Mouse (Mus musculus) forebrain, embryonic 12.5 days (tissue): Measurements from ENCODE around the gene Sh3glb1. TPM values are rescaled to one million over a fixed set of nuclear protein-coding genes. Genes with fewer than 3 reads are reported as not detected.

Experiments
- ATAC-seq: fragments of 200-750 bp; cut with Nextera tagmentation; 2 replicates; pipeline ENCODE4 v1.8.0; 2017; ENCODE audit warnings: moderate TSS enrichment; ENCODE audit not compliant: low FRiP score
- H3K27ac ChIP-seq: fragments of 300-500 bp; sonication (generic); 2 replicates; pipeline ENCODE4 v1.5.1; 2016; ENCODE audit warnings: mild to moderate bottlenecking
- H3K27me3 ChIP-seq: fragments of 300-500 bp; sonication (generic); 2 replicates; pipeline ENCODE4 v1.6.1; 2016; ENCODE audit warnings: mild to moderate bottlenecking
- H3K36me3 ChIP-seq: fragments of 300-500 bp; sonication (generic); replicated peaks from 2 replicates; pipeline ENCODE4 v1.6.1; 2016; ENCODE audit warnings: mild to moderate bottlenecking
- H3K4me1 ChIP-seq: fragments of 300-500 bp; sonication (generic); 2 replicates; pipeline ENCODE4 v1.6.1; 2016
- H3K4me2 ChIP-seq: fragments of 300-500 bp; sonication (generic); 2 replicates; pipeline ENCODE4 v1.6.1; 2016; ENCODE audit warnings: mild to moderate bottlenecking, moderate library complexity
- H3K4me3 ChIP-seq: fragments of 300-500 bp; sonication (generic); replicated peaks from 2 replicates; pipeline ENCODE4 v1.5.1; 2016; ENCODE audit warnings: mild to moderate bottlenecking
- H3K9ac ChIP-seq: fragments of 300-500 bp; sonication (generic); 2 replicates; pipeline ENCODE4 v1.6.1; 2016; ENCODE audit warnings: mild to moderate bottlenecking
- H3K9me3 ChIP-seq: fragments of 300-500 bp; sonication (generic); 2 replicates; pipeline ENCODE4 v1.6.1; 2016
- WGBS: fragments of 180-500 bp; shearing (Covaris S2); methylation state at CpG from one replicate; pipeline ENCODE4 v1.1.7; 2016; 5-methylcytosine and 5-hydroxymethylcytosine counted together
- polyA plus RNA-seq: library from polyadenylated mRNA; unstranded; fragments of >200 nt; fragmentation: Nextera tagmentation; extraction: Ambion mirVana; gene quantifications from 2 replicates; pipeline ENCODE4 v1.2.1, GENCODE M21; 2016

Gene Sh3glb1
- polyA plus RNA-seq, 1 experiment from 2014 or later = 93.6 TPM

GRCm38 (mm10) chr3:144681542-144681941 is 38.6 kb downstream of the Sh3glb1 start:
- H3K4me3 ChIP-seq = no peak overlapping the region
- H3K9me3 ChIP-seq = no peaks in the 10 kb centered on the region
- H3K4me1 ChIP-seq = no peaks in the 10 kb centered on the region
- H3K9ac ChIP-seq = no peak overlapping the region
- no peak overlapping the region for H3K27ac ChIP-seq
- ATAC-seq = no peak
- H3K36me3 ChIP-seq = 0 out of 2 replicates have a peak, but pooled peaks cover under 1% of the 10 kb centered on the region
- H3K27me3 ChIP-seq = no peaks in the 10 kb centered on the region
- H3K4me2 ChIP-seq = no peak overlapping the region
- WGBS = 76% methylated on average over 5 of the region's 5 CpGs

GRCm38 (mm10) chr3:144679701-144680159 is 40.4 kb downstream of the Sh3glb1 start:
- no peaks in the 10 kb centered on the region for H3K9me3 ChIP-seq
- no peak for ATAC-seq
- H3K36me3 ChIP-seq = no peaks in the 10 kb centered on the region
- H3K4me3 ChIP-seq = no peak overlapping the region
- H3K27me3 ChIP-seq = no peaks in the 10 kb centered on the region
- H3K4me1 ChIP-seq = no peaks in the 10 kb centered on the region
- no peak overlapping the region for H3K9ac ChIP-seq
- H3K4me2 ChIP-seq = no peak overlapping the region
- no peak overlapping the region for H3K27ac ChIP-seq
- WGBS = 80% methylated on average over 8 of the region's 8 CpGs

- 81% methylated on average over 4 of the region's 4 CpGs for WGBS
- Histone ChIP-seq H3K27me3 (no peaks in the 10 kb centered on the region), H3K4me2 (no peak overlapping the region), H3K9me3 (no peaks in the 10 kb centered on the region), H3K36me3 (no peaks in the 10 kb centered on the region), H3K4me1 (no peaks in the 10 kb centered on the region), H3K27ac (no peak overlapping the region), H3K4me3 (no peak overlapping the region), H3K9ac (no peak overlapping the region)
- no peak for ATAC-seq
Observed at GRCm38 (mm10) chr3:144679137-144679536, 41.0 kb downstream of the Sh3glb1 start.

- Histone ChIP-seq H3K4me2 (no peak overlapping the region), H3K9me3 (no peaks in the 10 kb centered on the region), H3K27me3 (no peaks in the 10 kb centered on the region), H3K9ac (no peak overlapping the region), H3K27ac (no peak overlapping the region), H3K36me3 (no peaks in the 10 kb centered on the region), H3K4me1 (no peaks in the 10 kb centered on the region), H3K4me3 (no peak overlapping the region)
- no peak for ATAC-seq
- 95% methylated on average over 6 of the region's 6 CpGs for WGBS
Observed at GRCm38 (mm10) chr3:144677751-144678150, 42.4 kb downstream of the Sh3glb1 start.

- 93% methylated on average over 9 of the region's 9 CpGs for WGBS
- Histone ChIP-seq H3K27ac (no peak overlapping the region), H3K36me3 (no peaks in the 10 kb centered on the region), H3K4me1 (no peaks in the 10 kb centered on the region), H3K4me2 (no peak overlapping the region), H3K4me3 (no peak overlapping the region), H3K27me3 (no peaks in the 10 kb centered on the region), H3K9me3 (no peaks in the 10 kb centered on the region), H3K9ac (no peak overlapping the region)
- no peak for ATAC-seq
Observed at GRCm38 (mm10) chr3:144676249-144676648, 43.9 kb downstream of the Sh3glb1 start.

GRCm38 (mm10) chr3:144672016-144672415 is 48.1 kb downstream of the Sh3glb1 start:
- Histone ChIP-seq H3K27me3 (no peaks in the 10 kb centered on the region), H3K4me3 (no peak overlapping the region), H3K4me1 (no peaks in the 10 kb centered on the region), H3K9ac (no peak overlapping the region), H3K9me3 (no peaks in the 10 kb centered on the region), H3K4me2 (no peak overlapping the region), H3K27ac (no peak overlapping the region), H3K36me3 (no peaks in the 10 kb centered on the region)
- ATAC-seq = no peak
- WGBS = 86% methylated on average over 8 of the region's 8 CpGs

GRCm38 (mm10) chr3:144669944-144670874 is 49.9 kb downstream of the Sh3glb1 start:
- no peaks in the 10 kb centered on the region for H3K27me3 ChIP-seq
- 51% methylated on average over 14 of the region's 14 CpGs for WGBS
- no peaks in the 10 kb centered on the region for H3K36me3 ChIP-seq
- no peaks in the 10 kb centered on the region for H3K9me3 ChIP-seq
- H3K4me3 ChIP-seq = no peak overlapping the region
- no peak overlapping the region for H3K27ac ChIP-seq
- no peak overlapping the region for H3K4me2 ChIP-seq
- ATAC-seq = no peak
- H3K4me1 ChIP-seq = no peaks in the 10 kb centered on the region
- no peak overlapping the region for H3K9ac ChIP-seq

- H3K4me2 ChIP-seq = no peak overlapping the region
- WGBS = 86% methylated on average over 11 of the region's 11 CpGs
- no peaks in the 10 kb centered on the region for H3K36me3 ChIP-seq
- no peaks in the 10 kb centered on the region for H3K27me3 ChIP-seq
- no peak for ATAC-seq
- H3K4me1 ChIP-seq = 0 out of 2 replicates have a peak, but pooled peaks cover 3% of the 10 kb centered on the region
- H3K9ac ChIP-seq = no peak overlapping the region
- H3K9me3 ChIP-seq = no peaks in the 10 kb centered on the region
- H3K4me3 ChIP-seq = no peak overlapping the region
- H3K27ac ChIP-seq = no peak overlapping the region
Observed at GRCm38 (mm10) chr3:144669457-144669864, 50.7 kb downstream of the Sh3glb1 start.

- Histone ChIP-seq H3K4me3 (no peak overlapping the region), H3K4me1 (0 out of 2 replicates have a peak, but pooled peaks cover 3% of the 10 kb centered on the region), H3K9ac (no peak overlapping the region), H3K27me3 (no peaks in the 10 kb centered on the region), H3K9me3 (no peaks in the 10 kb centered on the region), H3K27ac (no peak overlapping the region), H3K4me2 (no peak overlapping the region), H3K36me3 (no peaks in the 10 kb centered on the region)
- WGBS = 57% methylated on average over 2 of the region's 2 CpGs
- ATAC-seq = no peak
Observed at GRCm38 (mm10) chr3:144668949-144669348, 51.2 kb downstream of the Sh3glb1 start.

GRCm38 (mm10) chr3:144668039-144668438 is 52.1 kb downstream of the Sh3glb1 start:
- no peaks in the 10 kb centered on the region for H3K36me3 ChIP-seq
- 92% methylated on average over 9 of the region's 9 CpGs for WGBS
- ATAC-seq = no peak
- no peak overlapping the region for H3K27ac ChIP-seq
- H3K27me3 ChIP-seq = no peaks in the 10 kb centered on the region
- H3K4me3 ChIP-seq = no peak overlapping the region
- H3K4me1 ChIP-seq = 0 out of 2 replicates have a peak, but pooled peaks cover 3% of the 10 kb centered on the region
- H3K4me2 ChIP-seq = no peak overlapping the region
- H3K9ac ChIP-seq = no peak overlapping the region
- no peaks in the 10 kb centered on the region for H3K9me3 ChIP-seq

- H3K4me1 ChIP-seq = 0 out of 2 replicates have a peak, but pooled peaks cover 3% of the 10 kb centered on the region
- H3K4me3 ChIP-seq = no peak overlapping the region
- H3K9ac ChIP-seq = no peak overlapping the region
- 61% methylated on average over 22 of the region's 22 CpGs for WGBS
- no peaks in the 10 kb centered on the region for H3K36me3 ChIP-seq
- no peak overlapping the region for H3K4me2 ChIP-seq
- H3K27me3 ChIP-seq = no peaks in the 10 kb centered on the region
- H3K27ac ChIP-seq = no peak overlapping the region
- H3K9me3 ChIP-seq = no peaks in the 10 kb centered on the region
- ATAC-seq = no peak
Observed at GRCm38 (mm10) chr3:144664363-144665299, 55.5 kb downstream of the Sh3glb1 start.
